Mouse (Mus musculus) heart, adult 8-10 months (tissue): ENCODE measurements at regions not wholly inside any gene's neighbourhood (a gene's known extent, or its start where the extent isn't known, plus 50 kb on each side); places are given as distances from the start of the nearest gene placed in this dataset.

Experiments
- DNase-seq: peaks from one replicate; pipeline ENCODE4 v3.0.0; 2022; ENCODE audit warnings: low spot score

DNA sequence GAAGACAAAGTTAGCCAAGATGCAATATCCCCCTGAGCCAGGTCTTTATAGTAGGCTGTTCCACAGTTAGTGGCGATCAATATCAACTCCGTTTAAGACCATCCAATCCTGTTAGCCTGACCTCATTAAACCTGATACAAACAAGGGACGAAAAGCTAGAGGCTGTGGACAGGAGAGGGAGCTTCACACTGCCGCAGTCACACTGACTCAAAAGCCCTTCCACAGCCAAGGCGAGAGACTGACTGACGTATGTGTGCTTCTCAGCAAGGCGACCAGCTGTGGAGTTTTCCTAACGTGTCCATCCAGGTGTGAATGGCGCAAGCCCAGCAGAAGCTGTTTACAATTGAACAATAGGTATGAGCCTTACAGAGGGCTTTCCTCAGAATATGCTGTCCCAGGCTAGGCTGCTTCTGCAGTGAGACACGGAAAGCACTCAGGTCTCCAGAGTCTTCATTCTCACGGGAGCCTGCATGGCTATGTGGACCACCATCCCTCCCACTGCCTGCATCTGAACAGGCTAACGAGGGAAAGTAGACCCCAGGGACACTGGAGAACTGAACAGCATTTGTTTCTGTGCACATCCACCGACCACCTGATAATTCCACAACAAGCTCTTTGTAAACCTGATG is 224.7 kb upstream of the Pgrmc2 start:
- DNase-seq, result no peak

DNA sequence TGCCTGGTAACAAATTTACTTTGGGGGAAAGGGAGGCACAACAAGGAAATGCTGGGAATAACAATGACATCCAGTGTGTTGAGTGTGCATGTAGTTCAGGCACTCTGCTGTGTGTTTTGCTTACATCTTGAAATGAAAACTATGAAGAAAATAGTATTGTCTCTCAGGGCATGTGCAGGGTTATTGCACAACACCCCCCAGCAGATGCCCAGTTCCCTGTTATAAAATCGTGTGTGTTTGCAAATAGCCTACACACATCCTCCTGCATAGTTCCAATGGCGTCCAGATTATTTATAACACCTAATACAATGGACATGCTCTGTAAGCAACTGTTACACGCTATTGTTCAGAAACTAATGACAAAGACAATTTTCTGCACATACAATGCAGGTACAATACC is 220.0 kb upstream of the Pgrmc2 start:
- DNase-seq, result no peak

DNA sequence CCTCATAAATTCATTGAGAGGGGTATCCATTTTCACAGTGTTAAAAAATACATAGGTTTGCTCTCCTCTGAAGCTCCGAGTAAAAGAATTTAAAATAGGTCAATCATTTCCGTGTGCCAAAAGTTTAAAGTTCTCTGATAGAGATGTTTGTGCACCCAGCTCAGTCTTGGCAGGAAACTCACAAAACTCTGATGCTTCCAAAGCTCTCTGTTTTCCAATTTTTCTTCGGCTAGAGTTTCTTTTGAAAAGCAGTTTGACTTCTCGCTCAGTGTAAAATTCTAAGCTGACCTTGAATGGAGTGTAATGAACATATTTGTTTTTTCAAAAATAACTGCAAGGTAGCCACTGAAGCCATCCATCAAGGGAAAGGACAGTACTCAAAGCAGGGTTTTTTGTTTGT is 215.9 kb upstream of the Pgrmc2 start:
- DNase-seq, result no peak

DNA sequence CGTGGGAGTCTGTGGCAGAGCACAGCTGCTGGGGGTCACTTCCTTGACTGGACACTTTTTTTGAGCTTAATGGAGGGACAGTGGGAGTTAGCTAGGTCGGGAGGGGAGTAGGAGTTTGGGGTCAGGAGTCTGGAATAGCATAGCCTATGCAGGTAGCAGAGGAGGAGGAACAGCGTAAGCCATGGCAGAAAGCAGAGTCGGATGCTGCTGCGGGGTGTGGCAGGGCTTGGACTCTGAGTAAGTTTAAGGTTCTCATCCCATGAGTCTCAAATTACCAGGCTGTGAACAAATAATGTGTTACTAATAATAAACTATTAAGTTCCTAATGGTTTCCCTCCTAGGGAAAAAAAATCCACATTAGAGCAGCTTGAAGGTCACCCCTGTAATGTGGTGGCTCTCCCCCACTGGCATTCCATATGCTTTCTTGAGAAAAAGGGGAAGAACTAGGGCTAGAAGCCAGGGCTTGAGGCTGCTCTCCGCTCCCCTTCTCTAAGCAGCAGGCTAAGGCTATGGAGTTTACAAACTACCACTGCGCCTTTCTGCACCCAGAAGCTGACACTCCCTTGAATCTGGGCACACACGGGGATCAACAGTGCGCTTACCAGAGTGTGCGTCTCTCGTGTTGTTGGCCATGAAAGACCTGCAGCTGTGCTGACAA is 213.4 kb upstream of the Pgrmc2 start:
- no peak for DNase-seq

DNA sequence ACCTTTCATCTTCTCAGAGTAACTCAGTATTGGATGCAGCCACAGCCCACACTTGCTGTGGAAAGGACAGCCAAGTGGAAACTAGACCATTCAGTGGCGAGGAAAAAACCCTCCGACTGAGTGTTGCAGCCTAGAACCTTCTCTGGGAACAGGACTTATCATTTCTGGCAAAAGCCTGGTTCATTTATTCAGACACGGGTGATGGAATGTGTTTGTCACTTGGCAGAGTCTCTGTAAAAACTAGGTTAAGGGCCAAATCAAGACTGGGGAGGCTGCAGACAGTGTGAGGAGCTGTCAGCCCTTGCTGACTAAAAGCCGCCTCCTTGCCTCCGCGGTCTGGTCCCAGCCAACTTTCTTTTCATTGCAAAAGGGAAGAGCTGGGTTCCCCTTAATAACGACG is 212.3 kb upstream of the Pgrmc2 start:
- peak; percentile 89 for DNase-seq

DNA sequence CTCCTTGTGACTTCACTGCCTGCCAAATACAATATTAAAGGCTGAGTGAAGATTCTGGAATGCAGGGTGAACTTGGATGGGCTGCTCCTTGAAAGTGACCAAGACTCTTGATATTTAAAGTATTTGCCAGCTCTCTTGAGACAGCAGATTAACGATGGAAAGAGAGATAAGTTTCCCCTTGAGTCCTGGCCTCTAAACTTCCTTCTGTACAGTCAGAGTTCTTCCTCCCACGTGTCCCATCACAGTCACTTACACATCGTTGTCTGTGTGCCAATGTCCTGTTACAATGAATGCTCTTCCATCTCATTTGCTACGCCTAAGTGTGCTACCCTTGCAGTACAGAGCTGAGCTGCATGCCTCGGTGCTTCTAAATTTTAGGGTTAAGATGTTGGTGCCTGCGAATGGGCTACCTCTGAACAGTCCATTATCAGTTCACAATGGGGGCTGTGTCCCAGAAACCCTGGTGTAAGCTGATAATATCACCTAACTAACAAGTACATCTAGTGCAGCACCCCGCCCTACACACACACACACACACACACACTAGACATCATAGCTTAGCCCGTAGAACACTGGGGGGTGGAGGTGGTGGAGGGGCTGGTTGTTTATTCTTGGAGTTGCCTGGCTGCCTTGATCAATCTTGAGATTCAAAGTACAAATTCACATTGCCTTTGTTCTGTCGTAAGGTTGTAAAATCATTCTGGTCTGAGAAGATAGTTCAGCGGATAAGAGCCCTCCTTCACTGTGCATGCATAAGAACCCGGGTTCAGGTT is 207.9 kb upstream of the Pgrmc2 start:
- no peak for DNase-seq

DNA sequence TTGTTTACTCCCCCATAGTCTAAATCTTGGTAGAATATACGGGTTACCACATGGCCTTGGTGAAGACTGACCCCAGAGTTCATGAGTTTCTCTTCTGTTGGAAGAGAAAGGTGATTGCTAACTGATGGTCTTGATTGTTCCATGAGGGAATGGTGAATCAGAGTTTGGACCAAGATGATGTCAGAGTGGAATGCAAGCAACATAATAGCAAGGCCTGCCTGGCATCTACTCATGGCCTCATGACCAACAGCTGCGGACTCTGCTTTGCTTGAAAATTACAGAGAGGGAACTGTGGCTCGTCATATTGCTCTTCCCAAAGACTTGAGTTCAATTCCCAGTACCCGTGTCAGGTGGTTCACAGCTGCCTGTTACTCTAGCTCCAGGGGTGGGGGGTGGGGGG is 205.9 kb upstream of the Pgrmc2 start:
- DNase-seq, result no peak

DNA sequence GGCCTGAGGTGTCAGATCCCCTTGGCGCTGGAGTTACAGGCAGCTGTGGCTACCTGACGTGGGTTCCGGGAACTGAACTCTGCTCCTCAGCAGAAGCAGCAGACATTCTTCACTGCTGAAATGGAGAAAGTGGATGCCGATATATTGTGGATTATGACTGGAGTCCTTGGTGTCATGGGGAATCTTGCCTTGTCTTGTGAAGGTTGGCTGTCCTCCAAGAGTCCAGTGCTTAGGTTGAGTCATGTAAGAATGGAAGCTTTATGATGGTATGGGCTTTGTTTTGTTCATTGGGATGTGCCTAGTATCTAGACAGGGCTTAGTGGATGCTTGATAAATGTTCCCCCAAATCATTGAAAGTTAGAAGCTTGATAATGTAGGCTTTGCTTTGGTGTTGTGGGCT is 205.2 kb upstream of the Pgrmc2 start:
- no peak for DNase-seq

DNA sequence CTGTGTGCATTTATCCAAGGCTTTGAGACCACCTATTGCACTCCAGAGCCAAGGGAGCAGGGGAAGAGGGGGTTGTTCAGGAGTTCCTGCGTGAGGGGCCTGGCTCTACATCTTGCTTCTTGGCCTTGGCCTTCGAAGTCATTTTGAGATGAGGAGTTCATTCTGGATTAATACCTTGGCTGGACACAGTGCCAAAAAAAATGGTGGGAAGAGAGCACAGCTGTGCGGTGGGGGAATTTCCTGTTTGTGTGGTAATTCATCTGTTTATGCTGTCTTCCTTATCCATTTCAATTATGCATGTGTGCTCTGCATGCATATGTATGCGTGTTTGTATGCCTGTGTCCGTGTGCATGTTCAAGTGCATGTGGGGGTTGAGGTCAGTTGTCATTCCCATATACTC is 202.5 kb upstream of the Pgrmc2 start:
- DNase-seq, result no peak

DNA sequence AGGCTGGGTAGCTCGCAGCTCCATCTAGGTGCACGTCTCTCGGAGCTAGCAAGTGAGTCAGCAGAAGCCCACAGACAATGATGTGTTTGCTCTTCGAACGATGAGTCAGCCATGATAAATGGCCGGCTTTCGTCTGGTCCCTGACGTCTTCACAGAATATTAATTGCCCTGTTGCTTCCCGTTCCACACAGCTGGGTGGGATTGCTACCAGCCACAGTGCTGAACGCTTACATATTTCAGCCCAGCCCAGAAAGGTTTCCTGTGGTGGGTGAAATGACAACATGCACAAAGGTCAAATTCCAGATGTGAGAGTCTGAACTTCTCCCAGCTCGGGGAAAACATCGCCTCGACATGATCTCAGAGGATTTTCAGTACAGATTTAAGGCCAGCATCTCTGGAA is 202.1 kb upstream of the Pgrmc2 start:
- DNase-seq, result peak; percentile 75

DNA sequence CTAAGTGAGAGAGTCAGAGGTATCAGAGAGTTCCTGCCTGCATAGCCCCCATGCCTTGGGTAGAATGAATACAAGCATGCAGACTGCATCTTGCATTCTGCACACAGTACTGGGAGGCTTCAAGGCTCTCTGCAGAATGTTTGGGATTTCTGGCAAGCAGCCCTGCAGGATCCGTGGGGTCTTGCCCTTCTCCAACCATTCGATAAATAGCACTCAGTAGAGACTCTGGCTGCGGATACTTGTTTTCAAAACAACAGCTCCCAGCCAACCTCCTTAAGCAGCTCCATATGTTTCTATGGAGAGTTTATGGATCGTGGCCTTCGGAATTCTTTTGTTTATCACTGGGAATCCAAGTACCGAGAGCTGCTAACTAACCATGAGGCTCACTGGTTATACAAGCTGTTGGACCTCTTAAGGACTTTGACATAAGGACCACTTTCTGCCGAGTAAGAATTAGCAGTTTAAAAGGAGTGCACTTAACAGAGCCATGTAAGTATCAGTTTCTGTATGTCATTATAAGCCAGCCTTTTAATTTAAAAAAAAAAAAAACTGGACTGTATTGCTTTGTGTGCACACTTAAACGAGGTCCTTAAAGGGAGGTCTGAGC is 199.7 kb upstream of the Pgrmc2 start:
- DNase-seq, result no peak

DNA sequence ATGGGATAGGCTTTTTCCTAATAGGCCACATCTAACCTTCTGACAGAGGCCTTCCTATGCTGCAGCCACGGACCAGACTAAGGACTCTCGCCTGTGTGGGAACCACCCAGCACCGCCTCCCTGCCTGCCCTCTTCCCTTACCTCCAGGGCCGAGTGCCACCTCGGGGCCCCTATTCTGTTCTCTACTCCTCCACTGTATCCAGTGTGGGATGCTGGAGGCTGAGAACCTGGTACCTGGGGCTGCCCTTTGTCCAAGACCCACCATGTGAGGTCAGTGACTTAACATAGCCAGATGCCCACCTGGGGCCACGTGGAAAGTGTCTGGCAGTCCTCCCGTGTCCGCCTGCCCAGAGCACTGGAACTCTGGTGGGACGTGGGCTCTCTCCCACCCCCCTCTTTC is 193.2 kb upstream of the Pgrmc2 start:
- DNase-seq, result no peak

DNA sequence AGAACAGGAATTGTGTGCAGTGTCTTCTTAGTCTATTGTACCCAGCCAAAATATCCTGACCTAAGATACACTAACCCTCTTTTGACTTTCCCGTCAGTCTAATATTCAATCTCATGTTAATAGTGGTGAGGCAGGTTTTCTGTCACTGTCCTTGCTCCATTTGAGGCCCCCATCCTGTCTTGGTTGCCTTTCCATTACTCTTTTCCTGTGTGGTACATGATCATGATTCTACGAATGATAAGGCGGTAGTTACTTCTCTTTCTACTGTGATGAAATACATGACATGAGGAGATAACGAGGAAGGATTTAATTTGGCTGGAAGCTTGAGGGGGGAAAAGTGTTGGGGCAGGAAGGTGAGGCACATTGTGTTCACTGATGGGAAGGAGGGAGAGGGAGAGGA is 185.7 kb upstream of the Pgrmc2 start:
- DNase-seq, result no peak

DNA sequence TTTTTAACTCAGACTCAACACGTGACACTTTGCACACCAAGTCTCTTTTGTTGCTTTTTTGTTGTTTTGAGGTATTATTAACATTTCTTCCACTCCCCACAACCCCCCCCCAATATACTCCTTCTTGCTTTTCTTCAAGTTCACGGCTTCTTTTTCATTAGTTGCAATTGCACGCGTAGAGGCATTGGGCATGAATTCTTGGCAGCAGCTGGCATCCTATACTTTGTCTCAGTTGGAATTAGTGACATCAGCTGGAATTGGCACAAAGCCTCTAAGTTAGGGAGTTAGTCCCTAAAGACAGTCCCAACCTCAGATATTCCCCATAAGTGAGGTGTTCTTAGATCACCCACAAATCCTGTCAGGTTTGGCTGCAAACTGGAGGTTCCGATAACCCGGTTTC is 183.4 kb upstream of the Pgrmc2 start:
- no peak for DNase-seq

DNA sequence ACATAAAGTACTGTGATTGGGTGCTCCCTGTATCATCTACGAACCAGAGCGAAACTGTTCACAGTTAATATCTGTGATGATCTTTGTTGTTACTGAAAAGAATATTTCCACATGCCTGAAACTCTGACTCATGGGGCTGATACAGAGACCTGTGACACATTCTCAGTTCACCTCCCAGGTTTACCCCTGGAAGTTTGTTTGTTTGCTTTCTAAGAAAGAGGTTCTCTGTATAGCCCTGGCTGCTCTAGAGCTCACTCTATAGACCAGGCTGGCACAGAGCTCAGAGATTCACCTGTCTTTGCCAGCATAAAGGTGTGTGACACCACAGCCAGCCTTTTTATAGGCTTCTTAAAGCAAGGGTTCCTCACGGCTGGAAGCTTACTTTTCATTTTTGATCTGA is 182.6 kb upstream of the Pgrmc2 start:
- no peak for DNase-seq

DNA sequence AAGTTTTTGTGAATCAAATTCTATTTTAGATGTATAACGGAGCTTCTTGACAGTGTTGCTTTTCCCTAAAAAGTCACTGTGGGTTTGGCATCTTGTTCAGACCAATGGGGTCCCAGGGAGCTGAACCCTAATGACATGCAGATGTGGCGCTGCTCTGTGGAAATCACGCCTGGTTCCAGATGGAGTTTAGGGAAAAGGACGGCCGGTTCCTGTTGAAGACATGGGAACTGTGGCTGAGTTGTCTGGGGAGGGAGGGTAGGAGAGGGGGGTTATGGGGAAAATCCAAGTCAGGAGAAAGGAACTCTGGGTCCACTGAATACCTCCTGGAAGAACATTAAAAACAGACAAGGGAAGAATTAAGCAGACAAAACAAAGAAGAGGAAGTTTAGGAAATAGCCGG is 175.4 kb upstream of the Pgrmc2 start:
- no peak for DNase-seq

DNA sequence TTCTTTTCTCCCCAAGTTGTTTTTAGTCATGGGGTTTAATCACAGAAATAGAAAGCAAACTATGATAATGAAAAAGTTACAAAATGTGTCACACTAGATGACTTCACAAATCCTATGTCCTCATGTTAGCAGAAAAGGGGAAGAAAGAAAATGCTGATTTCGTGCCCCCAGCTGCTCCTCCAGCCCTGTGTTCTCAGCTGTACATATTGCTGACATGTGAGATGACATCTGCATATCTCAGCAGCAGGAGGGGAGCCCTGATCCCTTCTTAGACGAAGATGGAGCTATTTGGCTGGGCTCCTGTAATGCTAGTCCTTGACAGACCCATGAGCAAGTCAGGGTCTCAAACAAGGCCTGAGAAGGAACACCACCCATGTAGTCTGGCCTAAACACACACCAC is 162.1 kb upstream of the Pgrmc2 start:
- no peak for DNase-seq

DNA sequence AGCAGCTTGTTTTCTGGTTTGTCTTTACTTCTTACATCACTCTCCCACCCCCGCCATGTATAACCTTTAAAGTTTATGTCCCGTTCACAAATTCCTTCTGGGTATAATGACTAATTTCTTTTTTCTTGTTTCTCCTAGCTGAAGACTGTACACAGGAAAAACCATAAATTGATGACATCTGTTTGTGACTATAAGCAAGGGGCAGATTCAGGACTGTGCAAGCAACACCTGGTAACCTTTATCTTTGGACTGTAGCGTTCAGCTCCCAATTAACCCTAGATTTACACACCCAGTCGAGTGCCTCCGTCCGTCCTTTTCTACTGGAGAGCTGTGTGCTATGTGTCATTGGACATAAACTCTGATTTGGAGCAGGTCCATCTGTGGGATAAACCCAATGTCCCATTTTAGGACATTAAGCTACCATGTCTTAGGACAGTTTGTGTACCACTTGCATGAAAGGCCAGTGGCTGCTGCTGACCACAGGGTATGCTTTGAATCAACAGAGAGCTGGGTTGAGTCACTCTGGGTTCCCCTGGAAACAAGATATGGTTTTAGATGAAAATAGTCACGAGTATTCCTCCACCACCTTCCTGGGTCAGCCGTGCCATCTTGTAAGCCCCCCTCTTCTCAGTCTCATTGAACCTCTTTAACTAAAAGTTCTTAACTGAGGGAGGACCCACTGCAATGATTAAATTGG is 159.2 kb upstream of the Pgrmc2 start:
- DNase-seq, result no peak

DNA sequence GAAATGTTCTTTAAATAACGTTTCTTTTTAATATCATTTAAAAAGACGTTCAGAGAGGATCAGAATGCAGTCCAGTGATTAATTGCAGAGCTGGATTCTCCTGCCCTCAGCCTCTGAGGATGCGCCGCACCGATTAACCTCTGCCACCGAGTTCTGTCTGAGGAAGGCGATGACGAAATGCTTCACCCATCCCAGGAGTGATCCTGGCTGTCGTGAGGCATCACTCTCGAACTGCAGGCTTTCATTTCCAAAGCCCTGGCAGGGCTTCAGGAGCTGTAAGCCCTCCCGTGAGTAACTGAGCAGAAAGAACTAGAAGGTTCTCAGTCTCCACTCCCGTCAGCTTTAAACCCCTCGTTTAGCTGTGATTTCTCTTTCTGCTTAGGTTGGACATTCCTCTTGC is 157.0 kb upstream of the Pgrmc2 start:
- no peak for DNase-seq

DNA sequence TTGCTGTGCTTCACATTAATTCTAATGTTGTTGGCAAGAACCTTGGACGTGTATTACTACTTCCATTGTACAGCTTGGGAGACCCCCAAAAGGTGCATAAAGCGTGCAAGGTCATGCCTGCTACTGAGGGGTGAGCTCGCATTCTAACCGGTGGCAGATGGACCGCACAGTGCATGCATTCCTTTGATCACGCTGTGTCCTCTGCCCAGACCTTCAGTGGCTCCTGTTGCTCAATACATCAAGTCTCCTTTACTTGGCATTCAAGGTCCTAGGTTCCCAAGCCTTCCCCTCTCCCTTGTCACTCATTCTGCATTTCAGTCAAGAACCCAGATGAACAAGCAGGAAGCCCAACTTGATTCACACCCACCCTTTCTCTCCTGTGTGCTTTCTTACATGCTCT is 156.4 kb upstream of the Pgrmc2 start:
- DNase-seq, result no peak

DNA sequence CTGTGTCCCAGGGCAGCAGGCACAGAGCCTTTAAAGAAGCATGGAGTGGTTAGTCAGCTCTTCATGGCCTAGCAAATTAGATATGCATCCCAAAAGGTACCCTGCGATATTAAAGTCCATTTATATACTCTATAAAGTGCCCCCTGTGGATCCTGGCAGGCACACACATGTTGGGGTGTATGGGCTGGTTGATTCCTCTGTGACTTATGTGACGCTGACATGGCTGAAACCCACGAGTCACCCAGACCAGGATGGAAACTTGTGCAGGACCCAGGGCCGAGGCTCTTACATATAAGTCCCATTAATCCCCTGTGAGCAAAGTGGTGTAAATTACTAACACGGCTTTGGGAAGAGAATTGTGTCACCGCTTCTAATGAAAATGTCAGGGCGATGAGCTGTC is 155.2 kb upstream of the Pgrmc2 start:
- no peak for DNase-seq

DNA sequence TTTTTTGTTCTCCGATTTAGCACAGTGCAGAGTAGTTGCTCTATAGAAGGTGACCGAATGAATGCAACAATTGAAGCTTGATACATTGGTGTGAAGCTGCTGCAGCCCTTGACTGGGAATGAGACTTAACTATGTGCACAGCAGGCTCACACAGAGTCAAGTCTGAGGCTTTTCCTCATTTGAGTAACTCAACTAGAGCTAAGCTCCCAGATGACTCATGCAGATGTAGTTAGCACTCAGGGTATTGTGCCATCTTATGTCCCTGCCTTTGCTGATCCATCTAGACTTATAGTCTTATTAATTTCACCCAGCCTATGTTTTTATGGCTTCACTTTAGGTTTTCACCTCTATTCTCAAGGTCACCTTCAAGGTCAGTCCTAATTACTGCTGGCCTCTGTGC is 152.8 kb upstream of the Pgrmc2 start:
- no peak for DNase-seq
